In the genomic region with DNA sequence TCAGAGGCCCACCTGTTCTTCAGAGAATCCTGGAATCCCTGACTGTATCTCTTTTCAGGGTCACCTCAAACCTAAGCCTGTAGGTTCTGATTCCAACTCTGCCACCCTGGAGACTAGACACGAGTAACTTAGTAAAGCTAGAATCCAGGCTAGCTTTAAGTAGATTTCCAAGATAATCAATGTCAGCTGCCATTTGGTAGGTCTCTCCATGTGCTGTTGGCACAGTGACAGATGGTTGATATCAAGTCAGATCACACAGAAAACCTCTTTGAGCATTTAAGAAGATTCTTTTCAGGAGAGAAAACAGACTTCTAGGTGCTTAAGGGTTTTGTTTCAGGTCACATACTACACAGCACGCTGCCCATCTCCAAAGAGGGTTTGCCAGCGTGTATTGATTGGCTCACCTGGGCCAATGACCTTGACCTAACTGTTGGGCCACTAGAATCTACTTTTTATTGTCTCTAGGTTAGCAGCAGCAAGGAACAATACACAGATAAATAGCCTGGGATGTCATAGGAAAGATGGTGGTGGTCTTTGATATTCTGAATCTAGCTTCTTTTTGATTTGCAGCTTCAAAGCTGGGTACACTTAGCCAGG, we compare ENCODE assay signal across 8 mouse cellular contexts. TPM values are rescaled to one million over a fixed set of nuclear protein-coding genes. Genes with fewer than 3 reads are reported as not detected.
A peak's percentile ranks its signal among the peaks of the same experiment; 100 is the strongest.
DNase-seq lines count a peak whose midpoint lies in the region; ATAC-seq lines count a peak whose summit lies in the region.

A gene (minus strand): TSS at position 94 of the 597 bp plus-strand sequence.

- H3K4me3 ChIP-seq in kidney, embryonic 14.5 days (ENCODE audit: low read length): peak within 1 kb of the TSS; percentile 85
- H3K4me3 ChIP-seq in hindbrain, embryonic 12.5 days: peak within 1 kb of the TSS; percentile 71
- peak within 1 kb of the TSS; percentile 72 for H3K4me3 ChIP-seq in midbrain, embryonic 15.5 days

- H3K4me2 ChIP-seq in kidney, embryonic 14.5 days (replicated peaks; ENCODE audit: low read depth, low read length): peak within 1 kb of the TSS; percentile 72
- H3K4me2 ChIP-seq in hindbrain, embryonic 12.5 days (replicated peaks): peak within 1 kb of the TSS; percentile 73
- H3K4me2 ChIP-seq in midbrain, embryonic 15.5 days: peak within 1 kb of the TSS; percentile 85

- peak within 1 kb of the TSS; percentile 56 for H3K27ac ChIP-seq in kidney, embryonic 14.5 days (ENCODE audit: low read depth, low read length)
- H3K27ac ChIP-seq in hindbrain, embryonic 12.5 days: peak within 1 kb of the TSS; percentile 24
- H3K27ac ChIP-seq in midbrain, embryonic 15.5 days: peak within 1 kb of the TSS; percentile 69

- H3K9ac ChIP-seq in kidney, embryonic 14.5 days (ENCODE audit: low read depth, low read length): peak within 1 kb of the TSS; percentile 76
- peak within 1 kb of the TSS; percentile 74 for H3K9ac ChIP-seq in hindbrain, embryonic 12.5 days
- H3K9ac ChIP-seq in midbrain, embryonic 15.5 days: peak within 1 kb of the TSS; percentile 81

- WGBS in kidney, embryonic 14.5 days: 84% methylated on average over 3 of the region's 3 CpGs
- WGBS in hindbrain, embryonic 12.5 days: 70% methylated on average over 3 of the region's 3 CpGs
- 80% methylated on average over 3 of the region's 3 CpGs for WGBS in midbrain, embryonic 15.5 days

- no peak for DNase-seq in kidney, adult 9 months
- DNase-seq in adrenal gland, postnatal 14 days: no peak
- no peak for DNase-seq in cerebellum, postnatal 10 days
- no peak for DNase-seq in cerebellum, adult 11-12 months
- no peak for DNase-seq in spleen, adult 12 weeks (ENCODE audit: low spot score)

- H3K36me3 ChIP-seq in kidney, embryonic 14.5 days (ENCODE audit: control insufficient read depth, insufficient read depth, low read length): peaks cover 19% of the 10 kb centered on the region
- H3K36me3 ChIP-seq in hindbrain, embryonic 12.5 days: peaks cover 25% of the 10 kb centered on the region
- peaks cover 15% of the 10 kb centered on the region; the same call in 1 of the 2 replicates for H3K36me3 ChIP-seq in midbrain, embryonic 15.5 days (replicated peaks)

- no peaks in the 10 kb centered on the region for H3K27me3 ChIP-seq in kidney, embryonic 14.5 days (ENCODE audit: control insufficient read depth, insufficient read depth, low read length)
- peaks cover 2% of the 10 kb centered on the region; the same call in 1 of the 2 replicates for H3K27me3 ChIP-seq in hindbrain, embryonic 12.5 days
- H3K27me3 ChIP-seq in midbrain, embryonic 15.5 days (replicated peaks): no peaks in the 10 kb centered on the region

- ATAC-seq in kidney, embryonic 14.5 days (ENCODE audit: low FRiP score, low TSS enrichment): no peak
- no peak for ATAC-seq in hindbrain, embryonic 12.5 days (ENCODE audit: low FRiP score)
- no peak for ATAC-seq in midbrain, embryonic 15.5 days (replicated peaks)

- peaks cover 3% of the 10 kb centered on the region; the same call in 1 of the 2 replicates for H3K4me1 ChIP-seq in kidney, embryonic 14.5 days (ENCODE audit: control insufficient read depth, insufficient read depth, low read length)
- H3K4me1 ChIP-seq in hindbrain, embryonic 12.5 days: 0 out of 2 replicates have a peak, but pooled peaks cover 9% of the 10 kb centered on the region
- peaks cover 10% of the 10 kb centered on the region for H3K4me1 ChIP-seq in midbrain, embryonic 15.5 days

- H3K9me3 ChIP-seq in kidney, embryonic 14.5 days (ENCODE audit: control insufficient read depth, low read length): no peaks in the 10 kb centered on the region
- no peaks in the 10 kb centered on the region for H3K9me3 ChIP-seq in hindbrain, embryonic 12.5 days (replicated peaks)
- H3K9me3 ChIP-seq in midbrain, embryonic 15.5 days: no peaks in the 10 kb centered on the region

RNA-seq across cellular contexts. Expression of the gene that starts here (rescaled TPM):
- 16.4 and 16.8 TPM in 2 replicates for polyA plus RNA-seq in kidney, embryonic 14.5 days (2014; fragmentation: Nextera tagmentation; extraction: Ambion mirVana)
- total RNA-seq in adrenal gland, postnatal 14 days (2021): 16.2 and 22.7 TPM in 2 replicates
- polyA plus RNA-seq in hindbrain, embryonic 12.5 days (2016; fragmentation: Nextera tagmentation; extraction: Ambion mirVana): 11.8 and 12.7 TPM in 2 replicates
- polyA plus RNA-seq in midbrain, embryonic 15.5 days (2015; fragmentation: Nextera tagmentation; extraction: Ambion mirVana): 12.7 and 14.5 TPM in 2 replicates
